Mouse (Mus musculus): ENCODE data around the gene Aup1.

- peak; percentile 83 for TF ChIP-seq SMC3 (IDR thresholded peaks at IDR 0.05; ENCODE audit: low read depth, low read length)
- TF ChIP-seq CHD2 (IDR thresholded peaks at IDR 0.05; ENCODE audit: low read length): no peak
- peak; percentile 54; the same call in 1 of the 2 replicates for TF ChIP-seq TCF12 (IDR thresholded peaks at IDR 0.05; ENCODE audit: low read depth, low read length)
- peak; percentile 97 for TF ChIP-seq SIN3A (IDR thresholded peaks at IDR 0.05; ENCODE audit: low read length)
- TF ChIP-seq CTCF (IDR thresholded peaks at IDR 0.05 in 2 of 3, conservative IDR thresholded peaks at IDR 0.05 in 1 of 3; ENCODE audit: control insufficient read depth in 1 of 3, insufficient read depth in 1 of 3, low read depth in 2 of 3, low read length in 3 of 3, poor library complexity in 1 of 3, severe bottlenecking in 1 of 3): peak; percentile 17 to 82 (median 31); a peak in 4 of 6 replicates
- peak; percentile 84 for TF ChIP-seq USF1 (IDR thresholded peaks at IDR 0.05; ENCODE audit: low read depth, low read length)
- TF ChIP-seq POLR2A (IDR thresholded peaks at IDR 0.05; ENCODE audit: control insufficient read depth in 1 of 2, insufficient read depth in 1 of 2, low read depth in 1 of 2, low read length in 2 of 2, poor library complexity in 1 of 2): peak in 1 of 2 experiments; percentile 81; a peak in 2 of 4 replicates
- TF ChIP-seq EP300 (IDR thresholded peaks at IDR 0.05; ENCODE audit: low read depth in 1 of 2, low read length in 2 of 2): no peak; a peak in 1 of 4 replicates
- TF ChIP-seq MAFK (IDR thresholded peaks at IDR 0.05; ENCODE audit: borderline replicate concordance, low read depth, low read length): no peak
- TF ChIP-seq HCFC1 (IDR thresholded peaks at IDR 0.05; ENCODE audit: low read depth, low read length): peak; percentile 97
- TF ChIP-seq POLR2AphosphoS5 (IDR thresholded peaks at IDR 0.05; ENCODE audit: borderline replicate concordance, low read depth, low read length): no peak
- TF ChIP-seq RAD21 (IDR thresholded peaks at IDR 0.05; ENCODE audit: low read depth, low read length): peak; percentile 65
- TF ChIP-seq ELF1 (IDR thresholded peaks at IDR 0.05; ENCODE audit: low read depth, low read length): peak; percentile 86
Observed at GRCm38 (mm10) chr6:83101316-83101687, 47.0 kb downstream of the Aup1 start, which contains the start of the genes Ccdc142 and Gm42688.
